Mouse (Mus musculus): ENCODE data around the gene Ugt1a9.

DNA sequence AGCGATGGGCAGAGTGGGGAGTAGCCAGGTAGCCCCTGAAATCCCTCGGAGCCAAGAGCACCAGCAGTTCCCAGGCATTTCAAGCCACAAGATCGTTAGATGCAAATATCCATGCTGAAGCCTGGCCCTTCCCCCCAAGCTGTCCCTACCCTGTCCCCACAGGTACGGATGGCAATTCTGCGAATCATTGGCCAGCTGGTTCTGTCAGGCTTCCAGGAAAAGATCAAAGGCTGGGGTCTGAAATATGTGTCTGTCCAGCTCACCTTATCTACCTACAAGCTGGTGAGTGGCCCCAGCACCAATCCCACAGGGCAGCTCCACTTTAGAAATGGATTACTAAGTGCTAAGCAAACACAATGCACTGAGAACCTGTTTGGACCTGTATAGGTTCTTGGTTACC lies 166.7 kb downstream of the Ugt1a9 start:
- TF ChIP-seq MAX (IDR thresholded peaks at IDR 0.05; ENCODE audit: low read length): no peak
- no peak for TF ChIP-seq POLR2A (IDR thresholded peaks at IDR 0.05; ENCODE audit: low read depth, low read length)
- no peak for TF ChIP-seq ELF1 (IDR thresholded peaks at IDR 0.05; ENCODE audit: low read depth, low read length)
- no peak for TF ChIP-seq CTCF (conservative IDR thresholded peaks at IDR 0.05 in 1 of 2, IDR thresholded peaks at IDR 0.05 in 1 of 2; ENCODE audit: low read depth in 2 of 2, low read length in 2 of 2)

Measured in CH12.LX (cell line).